Mouse (Mus musculus) brain, adult 2 months (tissue): ENCODE data around the gene Htra2.

ENCODE experiments used
- DNase-seq: peaks from one replicate; pipeline ENCODE4 v3.0.0; 2011; ENCODE audit warnings: low read depth, low spot score

Gene Htra2

DNA sequence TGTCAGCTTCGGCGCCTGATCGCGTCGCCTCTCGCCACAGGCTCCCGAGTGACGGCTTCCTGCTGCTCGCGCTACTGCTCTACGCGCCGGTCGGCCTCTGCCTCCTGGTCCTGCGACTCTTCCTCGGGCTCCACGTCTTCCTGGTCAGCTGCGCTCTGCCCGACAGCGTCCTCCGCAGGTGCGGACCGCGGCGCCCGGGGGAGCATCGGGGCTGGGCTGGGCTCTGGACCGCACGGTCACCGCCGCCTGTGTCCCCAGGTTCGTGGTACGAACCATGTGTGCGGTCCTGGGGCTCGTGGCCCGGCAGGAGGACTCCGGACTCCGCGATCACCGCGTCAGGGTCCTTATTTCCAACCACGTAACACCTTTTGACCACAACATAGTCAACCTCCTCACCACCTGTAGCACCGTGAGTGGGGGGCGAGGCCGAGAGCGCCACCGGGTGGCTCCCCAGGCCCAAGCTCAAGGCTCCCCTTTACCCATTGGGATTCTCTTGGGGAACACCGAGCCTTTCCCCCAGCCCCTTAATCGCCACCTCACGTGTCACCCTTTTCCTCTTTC lies at the start of gene Htra2:
Gene Htra2 (minus strand): TSS at position 403 of the 561 bp plus-strand sequence.
- peak; percentile 24 for DNase-seq

DNA sequence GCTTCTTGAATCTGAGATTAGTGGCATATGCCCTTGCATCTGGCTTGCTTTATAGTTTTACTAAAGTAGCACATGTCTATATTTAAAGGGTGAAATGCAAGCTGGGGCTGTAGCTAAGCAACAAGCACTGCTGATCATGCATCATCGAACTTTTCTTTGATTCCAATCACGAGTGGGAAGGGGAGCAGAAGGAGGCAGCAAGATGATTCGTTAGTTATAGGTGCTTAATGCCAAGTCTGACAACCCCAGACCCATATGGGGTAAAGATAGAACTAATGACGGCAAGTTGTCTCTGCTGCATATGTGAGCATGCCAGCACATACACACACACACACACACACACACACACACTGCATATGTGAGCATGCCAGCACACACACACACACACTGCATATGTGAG lies 49.1 kb upstream of the Htra2 start:
- peak; percentile 74 for DNase-seq

DNA sequence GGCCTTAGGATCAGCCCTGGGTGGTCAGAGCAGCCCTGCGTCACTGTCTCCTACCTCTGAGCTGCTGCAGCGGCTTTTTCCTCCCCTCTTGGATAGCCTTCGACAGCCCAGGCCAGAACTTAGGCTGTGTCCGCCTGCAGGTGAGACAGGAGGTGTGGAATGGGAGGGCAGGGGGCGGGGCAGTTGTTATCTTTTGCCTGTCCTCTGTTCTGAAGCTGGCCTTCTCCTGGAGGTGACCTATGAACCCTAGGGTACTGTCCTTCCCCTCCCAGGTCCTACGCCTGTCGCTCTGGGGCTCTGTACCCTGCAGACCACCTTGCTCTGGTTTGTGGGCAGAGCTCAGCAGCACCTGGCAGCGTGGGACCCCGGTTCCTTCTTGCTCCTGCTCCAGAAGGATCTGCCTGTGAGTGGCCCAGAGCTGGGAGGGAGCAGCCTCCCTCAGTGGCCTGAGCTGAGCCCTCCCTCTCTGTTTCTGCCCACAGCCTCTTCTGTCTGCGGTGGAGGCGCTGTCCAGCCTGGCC lies 48.1 kb upstream of the Htra2 start:
- DNase-seq = no peak

- peak; percentile 74 for DNase-seq
These were observed 46.8 kb upstream of the Htra2 start for GRCm38 (mm10) chr6:83101688-83102556.

DNA sequence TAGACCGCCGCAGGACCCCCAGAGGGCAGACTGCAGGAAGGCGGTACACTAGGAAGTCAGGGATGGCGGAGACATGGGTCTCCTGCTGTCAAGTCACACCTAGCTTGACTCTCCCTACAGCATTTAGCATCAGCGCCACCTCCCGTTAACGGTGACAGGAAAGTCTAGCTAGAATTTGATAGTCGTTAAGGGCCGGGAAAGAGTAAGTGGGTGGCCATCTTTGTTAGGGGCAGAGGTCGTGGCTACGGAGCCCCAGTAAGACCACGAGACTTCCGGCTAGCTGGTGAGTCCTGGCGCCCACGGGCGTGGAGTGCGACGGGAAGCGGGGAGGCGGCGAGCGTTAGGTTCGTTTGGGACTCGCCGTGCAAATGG lies 46.2 kb upstream of the Htra2 start, which contains the start of the genes Ccdc142 and Gm42688:
Gene Ccdc142 (plus strand): TSS at position 286 of the 372 bp plus-strand sequence.
Gene Gm42688 (plus strand): TSS at position 302 of the 372 bp plus-strand sequence.
- peak; percentile 98 for DNase-seq

GRCm38 (mm10) chr6:83098411-83098810 lies 43.3 kb upstream of the Htra2 start:
- DNase-seq = no peak

- DNase-seq = no peak
These were observed 40.9 kb upstream of the Htra2 start for GRCm38 (mm10) chr6:83095968-83096367.

DNA sequence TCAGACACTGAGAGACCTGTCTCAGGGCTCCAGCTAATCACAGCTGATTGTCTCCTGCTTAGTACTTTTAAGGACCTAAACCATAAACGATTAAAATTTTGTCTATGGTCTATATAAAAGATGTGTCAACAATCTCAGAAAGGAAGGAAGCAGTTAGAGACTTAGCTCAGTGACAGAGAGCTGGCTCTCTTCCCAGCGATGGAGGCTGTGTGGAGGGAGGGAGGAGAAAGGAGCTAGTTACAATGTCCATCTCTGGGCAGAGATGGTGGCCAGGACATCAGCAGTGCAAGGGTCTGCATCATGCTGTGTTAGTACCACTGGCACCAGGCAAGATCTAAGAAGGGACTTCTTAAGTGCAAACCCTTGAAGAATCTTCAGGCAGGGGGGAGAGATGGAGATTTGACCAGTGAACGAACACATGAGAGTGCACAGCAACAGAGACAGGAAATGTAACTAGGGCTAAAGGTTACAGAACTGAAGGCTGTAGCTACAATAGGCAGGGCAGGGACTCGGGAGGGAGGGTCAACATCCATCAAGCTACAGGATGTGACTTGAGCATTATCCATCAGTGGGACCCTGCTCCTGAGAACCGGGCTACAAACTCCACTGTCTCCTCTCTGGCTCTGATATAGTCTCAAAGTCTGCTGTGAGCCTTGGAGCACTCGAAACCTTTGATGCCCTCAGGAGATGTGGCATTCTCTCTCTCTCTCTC lies 37.5 kb upstream of the Htra2 start:
- DNase-seq = no peak

- DNase-seq = no peak
These were observed 32.8 kb upstream of the Htra2 start for GRCm38 (mm10) chr6:83087926-83088260.

- DNase-seq = no peak
These were observed 32.3 kb upstream of the Htra2 start for GRCm38 (mm10) chr6:83087205-83087925.

- DNase-seq = no peak
These were observed 31.3 kb upstream of the Htra2 start, which contains the start of gene Lbx2 for GRCm38 (mm10) chr6:83086121-83087035. TSS of gene Lbx2 (plus strand) at chr6:83086367.

DNA sequence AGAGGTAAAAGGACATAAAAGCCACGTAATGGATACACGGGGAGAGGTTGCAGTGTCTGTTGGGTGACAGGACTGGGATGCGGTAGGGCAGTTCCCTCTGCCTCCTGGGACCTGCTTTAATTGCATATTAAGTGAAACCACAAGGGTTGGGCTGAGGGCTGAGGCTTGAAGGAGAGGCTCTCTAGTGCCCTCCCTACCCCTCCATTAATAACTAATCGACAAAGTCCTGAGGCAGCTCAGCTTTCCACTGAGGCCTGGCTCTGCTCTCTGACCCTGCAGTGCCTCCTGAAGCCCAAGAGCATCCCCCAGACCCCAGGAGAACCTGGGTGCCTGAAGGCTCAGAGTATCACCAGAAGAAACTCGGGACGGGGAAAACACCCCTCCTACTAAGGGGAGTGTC lies 29.4 kb upstream of the Htra2 start:
- DNase-seq = no peak

DNA sequence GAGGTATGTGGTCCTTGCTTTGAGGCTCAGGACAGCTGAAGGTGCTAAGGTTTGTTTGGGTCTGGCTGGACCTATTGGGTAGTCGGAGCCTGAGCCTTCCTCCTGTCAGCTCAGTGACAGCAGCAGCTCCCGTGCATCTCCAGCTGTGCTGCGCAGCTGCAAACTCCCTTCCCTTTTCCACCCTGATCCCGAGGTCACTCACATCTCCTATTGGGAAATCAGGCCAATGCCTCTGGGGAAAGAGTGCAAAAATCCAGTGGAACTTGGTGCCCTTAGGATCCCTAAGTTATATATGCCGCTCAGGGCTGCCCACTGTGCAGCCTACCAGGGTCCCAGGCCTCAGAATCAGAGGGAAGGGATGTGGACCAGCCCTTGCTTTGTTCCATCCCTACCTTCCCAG lies 28.4 kb upstream of the Htra2 start:
- DNase-seq = no peak

DNA sequence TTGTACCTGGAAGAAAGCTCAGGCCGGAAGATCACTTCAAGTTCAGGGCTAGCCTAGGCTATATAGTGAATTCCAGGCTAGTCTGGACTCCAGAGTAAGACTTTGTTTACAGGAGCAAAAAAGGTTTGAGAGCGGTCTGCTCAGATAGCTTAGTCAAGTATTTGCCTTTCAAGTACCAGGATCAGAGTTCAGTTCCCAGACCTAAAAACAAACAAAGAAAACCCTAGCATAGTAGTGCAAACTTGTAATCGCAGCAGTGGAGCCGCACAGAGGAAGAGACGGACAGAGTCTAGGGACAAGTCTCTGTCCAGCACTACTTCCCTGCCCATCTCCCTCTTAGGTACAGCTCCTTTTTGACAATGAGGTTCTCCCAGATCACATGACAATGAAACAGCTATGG lies 25.1 kb upstream of the Htra2 start:
- DNase-seq = no peak

DNA sequence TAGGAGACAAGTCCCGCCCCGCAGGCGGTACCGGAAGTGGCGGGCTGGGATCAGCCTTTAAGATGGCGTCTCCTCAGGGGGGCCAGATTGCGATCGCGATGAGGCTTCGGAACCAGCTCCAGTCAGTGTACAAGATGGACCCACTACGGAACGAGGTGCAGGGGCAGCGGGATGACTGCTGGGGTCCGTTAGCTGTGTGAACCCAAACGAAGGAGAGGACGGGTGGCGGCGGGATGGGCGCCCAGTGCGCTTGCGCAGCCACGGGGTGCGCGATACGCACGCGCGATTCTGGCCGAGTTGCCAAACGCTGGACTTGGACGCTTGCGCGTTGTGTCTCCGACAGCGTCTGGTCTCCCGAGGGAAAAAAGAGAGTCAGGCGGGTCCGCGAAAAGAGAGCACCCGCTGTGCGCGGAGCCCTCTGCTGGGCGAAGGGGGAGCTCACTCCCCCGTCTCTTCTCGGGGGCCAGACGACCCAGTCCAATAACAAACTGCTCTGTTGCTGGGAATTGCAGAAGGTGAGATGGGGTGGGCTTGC lies 23.3 kb upstream of the Htra2 start:
- peak; percentile 96 for DNase-seq

DNA sequence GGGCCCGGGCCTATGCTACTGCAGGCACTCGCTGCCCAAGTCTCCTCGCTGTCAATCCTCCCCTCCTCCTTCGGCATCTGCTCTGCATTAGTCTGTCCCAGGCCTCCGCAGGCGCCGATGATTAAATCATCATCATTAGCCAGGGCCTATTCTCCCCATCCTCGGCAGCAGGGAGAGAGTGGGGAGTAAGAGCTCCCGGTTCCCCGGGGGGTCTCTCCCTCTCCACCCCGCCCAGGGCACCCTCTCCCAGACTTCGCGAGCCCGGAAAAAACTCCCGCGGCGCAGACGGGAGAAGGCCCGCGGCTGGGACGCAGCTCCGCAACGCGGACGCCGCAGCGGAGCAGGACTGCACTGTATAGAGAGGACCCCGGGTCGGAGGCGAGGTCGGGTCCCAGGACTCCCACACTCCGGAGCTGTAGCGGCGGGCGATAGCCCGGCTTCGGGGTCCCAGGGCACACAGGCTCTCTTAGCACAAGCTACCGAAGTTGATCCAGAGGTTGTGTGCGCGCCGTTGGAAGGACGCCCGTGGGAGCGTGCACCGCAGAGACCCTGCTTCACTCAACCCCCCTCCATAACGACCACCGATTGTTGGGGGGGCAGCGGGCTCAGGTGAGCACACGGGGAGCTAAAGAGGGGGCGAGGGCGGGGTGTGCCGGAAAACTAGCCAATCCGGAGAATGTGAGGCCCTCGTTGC lies 22.7 kb upstream of the Htra2 start, which contains the start of gene Pcgf1:
Gene Pcgf1 (plus strand): TSS at position 240 of the 694 bp plus-strand sequence.
- peak; percentile 99 for DNase-seq

- DNase-seq = peak; percentile 22
These were observed 19.9 kb upstream of the Htra2 start for GRCm38 (mm10) chr6:83074979-83075378.

- no peak for DNase-seq
These were observed 16.1 kb upstream of the Htra2 start for GRCm38 (mm10) chr6:83071220-83071619.
